Mouse (Mus musculus): ENCODE measurements at regions not wholly inside any gene's neighbourhood (a gene's known extent, or its start where the extent isn't known, plus 50 kb on each side); places are given as distances from the start of the nearest gene placed in this dataset.

DNA sequence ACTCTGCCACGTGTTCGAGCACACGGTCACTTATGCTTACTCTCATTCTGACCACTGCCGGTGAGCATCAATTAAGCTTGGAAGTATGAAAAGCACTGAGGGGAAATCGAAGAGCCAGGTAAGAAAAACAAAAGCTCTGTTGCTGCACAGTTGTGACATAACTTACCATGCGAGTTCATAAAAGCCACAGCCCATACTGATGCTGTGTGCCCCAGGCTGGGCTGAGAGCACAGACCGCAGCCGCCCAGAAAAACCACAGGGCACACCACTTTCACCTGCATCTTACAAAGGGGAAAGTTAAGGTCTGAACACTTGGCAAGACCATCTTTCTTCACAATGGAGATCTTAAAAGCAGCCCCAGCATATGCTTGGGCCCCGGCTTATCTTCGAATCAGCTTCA is 338.2 kb upstream of the Nfe2l3 start:
- Histone ChIP-seq H3K4me1 (replicated peaks; ENCODE audit: insufficient read depth, low read length) (no peaks in the 10 kb centered on the region), H3K9ac (ENCODE audit: low read depth, low read length) (no peak overlapping the region), H3K36me3 (ENCODE audit: insufficient read depth, low read length) (no peaks in the 10 kb centered on the region), H3K27me3 (ENCODE audit: insufficient read depth, low read length) (no peaks in the 10 kb centered on the region), H3K9me3 (replicated peaks; ENCODE audit: low read length) (no peaks in the 10 kb centered on the region), H3K27ac (no peak overlapping the region), H3K4me3 (replicated peaks; ENCODE audit: low read depth, low read length) (no peak overlapping the region), H3K4me2 (ENCODE audit: low read length) (no peak overlapping the region)
- ATAC-seq (replicated peaks; ENCODE audit: low FRiP score, low read depth) (no peak), DNase-seq (ENCODE audit: low spot score) (no peak)
- TF ChIP-seq CTCF (IDR thresholded peaks at IDR 0.05; ENCODE audit: low read depth) = no peak
- WGBS = 81% methylated on average over 10 of the region's 10 CpGs

- Histone ChIP-seq H3K27me3 (ENCODE audit: insufficient read depth, low read length) (no peaks in the 10 kb centered on the region), H3K4me2 (ENCODE audit: low read length) (no peak overlapping the region), H3K36me3 (ENCODE audit: insufficient read depth, low read length) (no peaks in the 10 kb centered on the region), H3K4me3 (replicated peaks; ENCODE audit: low read depth, low read length) (no peak overlapping the region), H3K27ac (no peak overlapping the region), H3K4me1 (replicated peaks; ENCODE audit: insufficient read depth, low read length) (no peaks in the 10 kb centered on the region), H3K9ac (ENCODE audit: low read depth, low read length) (no peak overlapping the region), H3K9me3 (replicated peaks; ENCODE audit: low read length) (no peaks in the 10 kb centered on the region)
- DNase-seq (ENCODE audit: low spot score) (peak; percentile 76), ATAC-seq (replicated peaks; ENCODE audit: low FRiP score, low read depth) (no peak)
- TF ChIP-seq CTCF (IDR thresholded peaks at IDR 0.05; ENCODE audit: low read depth) = no peak
- WGBS = 22% methylated on average over 6 of the region's 6 CpGs
Measured at GRCm38 (mm10) chr6:51097488-51097887, 335.0 kb upstream of the Nfe2l3 start.

- 77% methylated on average over 4 of the region's 4 CpGs for WGBS
- H3K4me2 ChIP-seq (ENCODE audit: low read length) = no peak overlapping the region
- no peaks in the 10 kb centered on the region for H3K9me3 ChIP-seq (replicated peaks; ENCODE audit: low read length)
- no peak overlapping the region for H3K9ac ChIP-seq (ENCODE audit: low read depth, low read length)
- DNase-seq (ENCODE audit: low spot score) = no peak
- no peak for ATAC-seq (replicated peaks; ENCODE audit: low FRiP score, low read depth)
- no peaks in the 10 kb centered on the region for H3K4me1 ChIP-seq (replicated peaks; ENCODE audit: insufficient read depth, low read length)
- no peak overlapping the region for H3K27ac ChIP-seq
- no peaks in the 10 kb centered on the region for H3K36me3 ChIP-seq (ENCODE audit: insufficient read depth, low read length)
- H3K4me3 ChIP-seq (replicated peaks; ENCODE audit: low read depth, low read length) = no peak overlapping the region
- TF ChIP-seq CTCF (IDR thresholded peaks at IDR 0.05; ENCODE audit: low read depth) = no peak
- no peaks in the 10 kb centered on the region for H3K27me3 ChIP-seq (ENCODE audit: insufficient read depth, low read length)
Measured at GRCm38 (mm10) chr6:51100341-51100740, 332.1 kb upstream of the Nfe2l3 start.

DNA sequence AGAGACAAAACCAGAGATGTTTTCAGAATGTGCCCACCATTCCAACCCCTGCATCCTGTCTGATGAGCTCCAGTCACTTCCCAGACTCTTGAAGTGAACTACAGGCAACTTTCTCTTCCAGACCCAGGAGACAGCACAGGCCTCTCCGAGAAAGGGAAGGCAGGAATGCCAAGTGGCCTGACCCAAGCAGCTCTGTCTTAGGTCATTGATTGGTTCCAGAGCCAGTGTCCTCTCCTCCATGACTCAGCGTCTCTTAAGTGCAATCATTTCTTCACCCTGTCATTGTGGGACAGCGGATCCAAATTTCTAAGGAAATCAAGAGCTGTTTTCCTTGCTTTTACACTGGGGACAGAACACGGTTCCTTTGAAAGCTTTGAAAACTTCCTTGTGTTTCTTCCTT is 329.2 kb upstream of the Nfe2l3 start:
- ATAC-seq (replicated peaks; ENCODE audit: low FRiP score, low read depth) (no peak), DNase-seq (ENCODE audit: low spot score) (no peak)
- Histone ChIP-seq H3K4me3 (replicated peaks; ENCODE audit: low read depth, low read length) (no peak overlapping the region), H3K9me3 (replicated peaks; ENCODE audit: low read length) (no peaks in the 10 kb centered on the region), H3K9ac (ENCODE audit: low read depth, low read length) (no peak overlapping the region), H3K36me3 (ENCODE audit: insufficient read depth, low read length) (no peaks in the 10 kb centered on the region), H3K27me3 (ENCODE audit: insufficient read depth, low read length) (no peaks in the 10 kb centered on the region), H3K4me2 (ENCODE audit: low read length) (no peak overlapping the region), H3K4me1 (replicated peaks; ENCODE audit: insufficient read depth, low read length) (no peaks in the 10 kb centered on the region), H3K27ac (no peak overlapping the region)
- no peak for TF ChIP-seq CTCF (IDR thresholded peaks at IDR 0.05; ENCODE audit: low read depth)
- WGBS = 64% methylated on average over 4 of the region's 4 CpGs

GRCm38 (mm10) chr6:51104336-51104735 is 328.1 kb upstream of the Nfe2l3 start:
- H3K27me3 ChIP-seq (ENCODE audit: insufficient read depth, low read length) = no peaks in the 10 kb centered on the region
- no peak for TF ChIP-seq CTCF (IDR thresholded peaks at IDR 0.05; ENCODE audit: low read depth)
- WGBS = 75% methylated on average over 5 of the region's 5 CpGs
- H3K36me3 ChIP-seq (ENCODE audit: insufficient read depth, low read length) = no peaks in the 10 kb centered on the region
- H3K9me3 ChIP-seq (replicated peaks; ENCODE audit: low read length) = no peaks in the 10 kb centered on the region
- H3K4me1 ChIP-seq (replicated peaks; ENCODE audit: insufficient read depth, low read length) = no peaks in the 10 kb centered on the region
- ATAC-seq (replicated peaks; ENCODE audit: low FRiP score, low read depth) (no peak), DNase-seq (ENCODE audit: low spot score) (no peak)
- H3K27ac ChIP-seq = no peak overlapping the region
- no peak overlapping the region for H3K4me3 ChIP-seq (replicated peaks; ENCODE audit: low read depth, low read length)
- no peak overlapping the region for H3K4me2 ChIP-seq (ENCODE audit: low read length)
- H3K9ac ChIP-seq (ENCODE audit: low read depth, low read length) = no peak overlapping the region

- H3K4me2 ChIP-seq (ENCODE audit: low read length) = no peak overlapping the region
- H3K27me3 ChIP-seq (ENCODE audit: insufficient read depth, low read length) = no peaks in the 10 kb centered on the region
- ATAC-seq (replicated peaks; ENCODE audit: low FRiP score, low read depth) = no peak
- no peak for DNase-seq (ENCODE audit: low spot score)
- no peaks in the 10 kb centered on the region for H3K36me3 ChIP-seq (ENCODE audit: insufficient read depth, low read length)
- H3K9me3 ChIP-seq (replicated peaks; ENCODE audit: low read length) = no peaks in the 10 kb centered on the region
- no peak overlapping the region for H3K9ac ChIP-seq (ENCODE audit: low read depth, low read length)
- H3K27ac ChIP-seq = no peak overlapping the region
- H3K4me1 ChIP-seq (replicated peaks; ENCODE audit: insufficient read depth, low read length) = no peaks in the 10 kb centered on the region
- no peak for TF ChIP-seq CTCF (IDR thresholded peaks at IDR 0.05; ENCODE audit: low read depth)
- 49% methylated on average over 8 of the region's 8 CpGs for WGBS
- H3K4me3 ChIP-seq (replicated peaks; ENCODE audit: low read depth, low read length) = no peak overlapping the region
Measured at GRCm38 (mm10) chr6:51108336-51108956, 324.0 kb upstream of the Nfe2l3 start.

DNA sequence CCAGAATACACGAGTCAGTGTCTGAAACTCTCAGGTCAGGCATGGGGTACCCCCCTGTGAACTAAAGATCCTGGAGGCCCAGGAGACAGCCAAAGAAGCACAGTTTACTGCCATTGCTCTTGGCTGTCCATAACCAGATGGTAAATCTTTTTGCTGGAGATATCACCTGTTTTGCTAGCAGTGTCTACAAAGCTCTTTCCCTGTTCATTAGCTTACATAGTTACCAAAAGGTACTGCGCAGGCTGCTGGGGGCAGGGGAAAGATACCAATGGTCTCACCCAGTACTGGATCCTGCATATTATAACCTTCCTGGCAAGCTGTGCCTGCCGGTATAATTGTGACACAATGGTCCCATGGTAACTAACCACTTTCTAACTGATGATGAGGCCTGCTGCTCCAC is 321.9 kb upstream of the Nfe2l3 start:
- Histone ChIP-seq H3K36me3 (ENCODE audit: insufficient read depth, low read length) (no peaks in the 10 kb centered on the region), H3K27ac (no peak overlapping the region), H3K9me3 (replicated peaks; ENCODE audit: low read length) (no peaks in the 10 kb centered on the region), H3K9ac (ENCODE audit: low read depth, low read length) (no peak overlapping the region), H3K4me3 (replicated peaks; ENCODE audit: low read depth, low read length) (no peak overlapping the region), H3K4me2 (ENCODE audit: low read length) (no peak overlapping the region), H3K27me3 (ENCODE audit: insufficient read depth, low read length) (no peaks in the 10 kb centered on the region), H3K4me1 (replicated peaks; ENCODE audit: insufficient read depth, low read length) (no peaks in the 10 kb centered on the region)
- WGBS = 96% methylated on average over 3 of the region's 3 CpGs
- ATAC-seq (replicated peaks; ENCODE audit: low FRiP score, low read depth) = no peak
- no peak for TF ChIP-seq CTCF (IDR thresholded peaks at IDR 0.05; ENCODE audit: low read depth)
- no peak for DNase-seq (ENCODE audit: low spot score)
